Mouse (Mus musculus) cerebellum, postnatal 25 days (tissue): ENCODE data around the gene Tcp11x2.

Source experiments
- DNase-seq, 2 experiments: peaks; one replicate each; pipeline ENCODE4 v3.0.0; 2021; ENCODE audit warnings: mixed read lengths in 2 of 2

Gene Tcp11x2

GRCm38 (mm10) chrX:135693633-135694032 is at the start of gene Tcp11x2:
Tcp11x2 (minus strand) TSS chrX:135693790.
- no peak for DNase-seq

- no peak for DNase-seq
Measured at GRCm38 (mm10) chrX:135743056-135743355, 49.4 kb upstream of the Tcp11x2 start.

- DNase-seq: peak; percentile 90 to 92
Measured at GRCm38 (mm10) chrX:135742304-135743055, 48.9 kb upstream of the Tcp11x2 start, which contains the start of the genes Armcx5 and Gprasp1. Armcx5 (plus strand) TSS chrX:135742733. Gprasp1 (plus strand) TSS chrX:135742733.

GRCm38 (mm10) chrX:135738730-135739520 is 45.3 kb upstream of the Tcp11x2 start:
- no peak for DNase-seq

GRCm38 (mm10) chrX:135725161-135725560 is 31.6 kb upstream of the Tcp11x2 start, which contains the start of gene Tmsb15a:
Tmsb15a (minus strand) TSS chrX:135725261.
- no peak for DNase-seq

- no peak for DNase-seq
Measured at GRCm38 (mm10) chrX:135712845-135713244, 19.3 kb upstream of the Tcp11x2 start.

GRCm38 (mm10) chrX:135704349-135704748 is 10.8 kb upstream of the Tcp11x2 start:
- no peak for DNase-seq

GRCm38 (mm10) chrX:135703111-135703510 is 9.5 kb upstream of the Tcp11x2 start:
- no peak for DNase-seq

GRCm38 (mm10) chrX:135687802-135688201 is 5.8 kb downstream of the Tcp11x2 start:
- DNase-seq: peak in 1 of 2 experiments; percentile 4

- no peak for DNase-seq
Measured at GRCm38 (mm10) chrX:135681858-135682257, 11.7 kb downstream of the Tcp11x2 start.

GRCm38 (mm10) chrX:135652173-135652772 is 41.3 kb downstream of the Tcp11x2 start:
- DNase-seq: peak in 1 of 2 experiments; percentile 40

- no peak for DNase-seq
Measured at GRCm38 (mm10) chrX:135627605-135628004, 66.0 kb downstream of the Tcp11x2 start, which contains the start of gene Prame. Prame (minus strand) TSS chrX:135627705.
